Mouse (Mus musculus) heart, postnatal 0 days (tissue): ENCODE data around the gene Ehd1.

ENCODE experiments used
- CTCF ChIP-seq: IDR thresholded peaks from 2 replicates; pipeline ENCODE4 v1.5.1; 2016; ENCODE audit warnings: antibody characterized with exemption, control low read depth, low read depth
- EP300 ChIP-seq: IDR thresholded peaks from 2 replicates; pipeline ENCODE4 v1.6.1; 2016; ENCODE audit warnings: antibody characterized with exemption, low read depth

DNA sequence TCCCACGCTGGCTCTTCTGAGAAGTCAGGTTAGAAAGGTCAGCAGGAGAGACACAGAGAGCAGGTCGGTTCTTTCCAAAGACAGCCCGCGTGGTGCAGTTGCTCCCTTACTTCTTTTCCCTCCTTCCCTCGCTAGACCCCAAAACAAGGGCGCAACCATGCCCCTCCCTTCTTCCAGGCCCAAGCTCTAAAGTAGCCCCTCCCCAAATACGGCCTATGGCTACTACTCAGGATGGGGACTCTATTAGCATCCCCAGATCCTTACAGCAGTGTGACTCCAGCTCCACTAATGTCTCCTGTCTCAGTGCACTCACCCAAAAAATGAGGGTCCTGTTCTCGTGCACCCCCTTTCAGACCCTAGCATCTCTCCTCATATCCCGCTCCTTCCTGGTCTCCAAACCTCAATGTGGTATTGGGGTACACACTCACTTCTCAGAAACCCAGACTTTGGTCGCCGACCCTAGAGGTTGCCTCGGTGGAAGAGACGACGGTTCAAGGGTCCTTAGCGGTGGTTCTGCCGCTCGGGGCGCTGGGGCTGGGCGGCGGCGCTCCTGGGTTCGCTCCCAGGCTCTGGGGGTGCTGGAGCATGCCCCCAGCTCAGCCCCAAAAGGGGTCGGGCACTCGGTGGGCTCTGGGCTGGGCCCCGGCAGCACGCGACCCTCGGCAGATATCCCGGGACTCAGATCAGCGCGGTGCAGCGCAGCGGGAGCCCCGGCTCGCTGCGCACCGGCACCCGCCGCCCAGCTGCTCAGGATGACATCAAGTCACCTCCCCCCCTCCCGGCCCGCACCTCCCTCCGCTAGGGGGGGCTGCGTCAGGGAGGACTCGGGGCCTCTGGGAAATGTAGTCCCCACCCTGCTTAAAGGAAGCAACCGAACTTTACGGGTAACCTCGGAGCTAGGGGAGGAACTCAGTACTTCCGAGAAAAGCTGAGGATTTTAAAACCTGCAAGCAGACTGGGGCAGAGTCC is 41.2 kb upstream of the Ehd1 start, which contains the start of gene Ppp2r5b:
- TF ChIP-seq EP300 (no peak; the same call in 1 of the 2 replicates), CTCF (peak; percentile 53)
